Mouse (Mus musculus) myocyte (in vitro differentiated cells): ENCODE measurements at regions not wholly inside any gene's neighbourhood (a gene's known extent, or its start where the extent isn't known, plus 50 kb on each side); places are given as distances from the start of the nearest gene placed in this dataset.

ENCODE experiments used
- H3K27me3 ChIP-seq: one replicate; pipeline ENCODE4 v1.6.1; 2011; ENCODE audit not compliant: control insufficient read depth, insufficient read depth, insufficient read length
- H3K36me3 ChIP-seq: one replicate; pipeline ENCODE4 v1.6.1; 2011; ENCODE audit not compliant: control insufficient read depth, insufficient read depth
- H3K4me2 ChIP-seq: one replicate; pipeline ENCODE4 v1.6.1; 2011; ENCODE audit warnings: low read depth, control low read depth
- H3K4me3 ChIP-seq: one replicate; pipeline ENCODE4 v1.5.1; 2011; ENCODE audit warnings: mild to moderate bottlenecking, control low read depth, moderate library complexity
- H3K79me2 ChIP-seq: one replicate; pipeline ENCODE4 v1.6.1; 2011; ENCODE audit not compliant: control insufficient read depth, insufficient read depth
- H3ac ChIP-seq: one replicate; pipeline ENCODE4 v1.6.1; 2011; ENCODE audit not compliant: control insufficient read depth, insufficient read length
- CEBPB ChIP-seq: IDR thresholded peaks from 2 replicates; pipeline ENCODE4 v1.6.1; 2011; ENCODE audit warnings: mild to moderate bottlenecking, moderate library complexity; ENCODE audit not compliant: poor library complexity, insufficient read depth, severe bottlenecking
- E2F4 ChIP-seq: IDR thresholded peaks from one replicate; pipeline ENCODE4 v1.6.1; 2011; ENCODE audit warnings: mild to moderate bottlenecking, control low read depth, moderate library complexity; ENCODE audit not compliant: insufficient read depth
- MAX ChIP-seq: IDR thresholded peaks from one replicate; pipeline ENCODE4 v1.6.1; 2011; ENCODE audit warnings: low read depth, mild to moderate bottlenecking, control low read depth
- MYOD1 ChIP-seq, 3 experiments: IDR thresholded peaks; one replicate each; pipeline ENCODE4 v1.6.1; 2011; ENCODE audit warnings: control low read depth in 2 of 3, low read depth in 2 of 3, mild to moderate bottlenecking in 2 of 3, moderate library complexity in 1 of 3; ENCODE audit not compliant: insufficient read length in 2 of 3, control insufficient read depth in 1 of 3
- MYOG ChIP-seq, 3 experiments: IDR thresholded peaks; one replicate each; pipeline ENCODE4 v1.6.1; 2011; ENCODE audit warnings: control low read depth in 2 of 3, low read depth in 2 of 3, mild to moderate bottlenecking in 2 of 3; ENCODE audit not compliant: insufficient read length in 2 of 3, control insufficient read depth in 1 of 3, insufficient read depth in 1 of 3
- POLR2A ChIP-seq: IDR thresholded peaks from one replicate; pipeline ENCODE4 v1.6.1; 2011; ENCODE audit warnings: low read depth, mild to moderate bottlenecking, control low read depth, moderate library complexity; ENCODE audit not compliant: insufficient read length
- POLR2AphosphoS2 ChIP-seq: IDR thresholded peaks from one replicate; pipeline ENCODE4 v1.6.1; 2011; ENCODE audit warnings: low read depth, control low read depth; ENCODE audit not compliant: insufficient read length
- REST ChIP-seq: IDR thresholded peaks from one replicate; pipeline ENCODE4 v1.6.1; 2011; ENCODE audit warnings: mild to moderate bottlenecking, control low read depth, moderate library complexity; ENCODE audit not compliant: insufficient read depth, insufficient read length
- SRF ChIP-seq: IDR thresholded peaks from one replicate; pipeline ENCODE4 v1.6.1; 2011; ENCODE audit warnings: low read depth; ENCODE audit not compliant: control insufficient read depth, insufficient read length
- TCF12 ChIP-seq: IDR thresholded peaks from one replicate; pipeline ENCODE4 v1.6.1; 2011; ENCODE audit warnings: mild to moderate bottlenecking, control low read depth; ENCODE audit not compliant: poor library complexity, insufficient read depth, severe bottlenecking
- TCF3 ChIP-seq: IDR thresholded peaks from one replicate; pipeline ENCODE4 v1.6.1; 2011; ENCODE audit warnings: low read depth, control low read depth; ENCODE audit not compliant: insufficient read length
- USF1 ChIP-seq: IDR thresholded peaks from one replicate; pipeline ENCODE4 v1.6.1; 2011; ENCODE audit warnings: low read depth, mild to moderate bottlenecking, control low read depth, moderate library complexity

DNA sequence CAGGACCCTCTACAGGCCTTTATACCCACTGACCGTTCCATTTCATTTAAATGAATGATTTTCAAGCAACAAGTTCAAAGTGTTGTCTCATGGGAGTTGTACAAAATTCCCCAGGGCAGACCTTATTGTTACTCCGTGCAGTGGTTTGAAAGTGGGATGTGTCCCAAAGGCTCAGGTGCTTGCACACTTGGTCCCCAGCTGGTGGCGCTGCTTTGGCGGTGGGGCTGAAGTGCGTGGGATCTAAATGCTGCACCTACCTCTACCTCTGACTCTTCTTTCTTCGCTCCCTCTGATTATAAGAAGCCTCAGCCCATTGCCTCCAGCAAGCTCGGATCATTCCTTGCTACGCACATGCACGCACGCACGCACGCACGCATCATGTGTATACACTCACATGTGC lies 131.0 kb upstream of the Cops8 start:
- Histone ChIP-seq H3K4me3 (no peak overlapping the region), H3K27me3 (no peaks in the 10 kb centered on the region), H3ac (no peak overlapping the region), H3K4me2 (no peak overlapping the region), H3K36me3 (no peaks in the 10 kb centered on the region), H3K79me2 (no peaks in the 10 kb centered on the region)
- TF ChIP-seq USF1 (no peak), TCF3 (no peak), E2F4 (no peak), POLR2A (no peak), MYOD1 (IDR thresholded peaks at IDR 0.05; ENCODE audit: control insufficient read depth in 1 of 3, insufficient read length in 2 of 3, low read depth in 2 of 3) (no peak), MYOG (IDR thresholded peaks at IDR 0.05; ENCODE audit: control insufficient read depth in 1 of 3, insufficient read depth in 1 of 3, insufficient read length in 2 of 3, low read depth in 2 of 3) (no peak), POLR2AphosphoS2 (no peak), SRF (no peak), REST (no peak), MAX (no peak), TCF12 (no peak), CEBPB (no peak)

DNA sequence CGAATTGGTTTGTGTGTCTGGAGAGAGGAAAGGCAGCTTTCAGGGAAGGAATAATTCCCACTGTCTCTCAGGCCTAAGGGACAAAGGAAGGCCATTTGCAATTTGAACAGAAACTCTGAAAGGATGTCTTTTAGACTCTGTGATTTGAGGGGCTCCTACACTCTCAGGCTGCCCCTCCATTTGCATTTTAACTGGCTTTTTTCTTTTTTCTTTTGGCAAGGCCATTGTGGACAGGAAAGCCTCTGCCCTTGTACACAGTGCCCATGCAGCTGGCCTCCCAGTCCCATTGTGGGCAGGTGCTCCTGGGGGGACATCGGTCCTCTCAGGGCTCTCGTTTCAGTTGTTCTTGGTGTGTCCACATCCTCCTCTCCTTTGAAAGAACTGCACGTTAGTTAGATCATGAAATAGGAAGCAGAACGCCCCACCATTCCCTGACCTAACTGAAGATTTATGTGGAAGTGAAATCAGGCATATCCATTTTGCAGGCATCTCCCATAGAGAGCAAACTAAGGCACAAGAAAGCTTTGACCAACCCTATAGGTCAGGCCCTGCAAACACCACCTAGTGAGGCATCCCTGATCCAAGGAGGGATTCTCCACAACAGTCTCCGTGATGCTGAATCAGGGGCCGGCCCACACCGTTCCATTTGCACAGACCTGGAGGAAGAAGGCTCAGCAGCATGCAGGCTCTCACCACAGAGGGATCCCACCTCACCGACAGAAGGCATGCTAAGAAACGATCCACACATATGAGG lies 127.5 kb upstream of the Cops8 start:
- Histone ChIP-seq H3K4me2 (no peak overlapping the region), H3K79me2 (no peaks in the 10 kb centered on the region), H3ac (no peak overlapping the region), H3K27me3 (no peaks in the 10 kb centered on the region), H3K4me3 (no peak overlapping the region), H3K36me3 (no peaks in the 10 kb centered on the region)
- no peak for TF ChIP-seq SRF
- TF ChIP-seq POLR2AphosphoS2: no peak
- TF ChIP-seq POLR2A: no peak
- TF ChIP-seq E2F4: no peak
- TF ChIP-seq USF1: no peak
- TF ChIP-seq MYOD1 (IDR thresholded peaks at IDR 0.05; ENCODE audit: control insufficient read depth in 1 of 3, insufficient read length in 2 of 3, low read depth in 2 of 3): no peak
- TF ChIP-seq MAX: no peak
- TF ChIP-seq REST: no peak
- no peak for TF ChIP-seq TCF3
- no peak for TF ChIP-seq TCF12
- TF ChIP-seq CEBPB: no peak
- TF ChIP-seq MYOG (IDR thresholded peaks at IDR 0.05; ENCODE audit: control insufficient read depth in 1 of 3, insufficient read depth in 1 of 3, insufficient read length in 2 of 3, low read depth in 2 of 3): no peak

DNA sequence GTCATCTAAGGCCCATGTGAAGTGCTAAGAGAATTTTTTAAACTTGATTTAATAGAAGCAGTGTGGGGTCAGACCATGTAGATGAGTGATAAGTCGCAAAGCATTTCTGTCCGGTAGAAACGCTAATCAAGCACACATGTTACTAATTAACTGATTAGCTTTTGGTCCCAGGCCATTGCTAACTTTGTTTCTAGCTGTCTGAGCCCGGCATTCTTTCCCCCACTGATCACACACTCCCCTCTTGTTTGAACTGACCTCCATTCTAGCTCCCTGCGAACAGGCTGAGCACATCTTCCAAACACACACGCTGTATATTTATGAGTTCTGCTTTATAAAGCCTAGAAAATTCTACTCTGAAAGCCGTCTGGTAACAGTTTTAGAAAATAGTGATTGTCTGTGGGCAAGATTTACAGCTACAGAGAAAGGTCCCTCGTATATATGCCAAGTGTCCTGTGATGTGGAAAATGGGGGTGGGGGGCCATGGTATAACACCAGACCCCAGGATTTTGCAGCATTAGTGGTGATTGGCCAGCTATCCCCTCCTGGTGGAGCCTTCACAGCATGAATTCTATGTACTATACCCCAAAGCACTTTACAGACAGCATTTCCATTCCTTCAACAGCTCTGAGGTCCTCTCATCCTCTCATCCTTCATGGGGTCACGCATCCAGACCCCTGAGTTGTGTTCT lies 126.1 kb upstream of the Cops8 start:
- no peak for TF ChIP-seq POLR2A
- no peak for TF ChIP-seq USF1
- no peak for TF ChIP-seq TCF12
- TF ChIP-seq CEBPB: no peak
- TF ChIP-seq POLR2AphosphoS2: no peak
- no peak for TF ChIP-seq REST
- TF ChIP-seq E2F4: no peak
- TF ChIP-seq MYOD1 (IDR thresholded peaks at IDR 0.05; ENCODE audit: control insufficient read depth in 1 of 3, insufficient read length in 2 of 3, low read depth in 2 of 3): no peak
- no peak for TF ChIP-seq TCF3
- Histone ChIP-seq H3K4me3 (no peak overlapping the region), H3K4me2 (no peak overlapping the region), H3K27me3 (no peaks in the 10 kb centered on the region), H3K79me2 (no peaks in the 10 kb centered on the region), H3ac (no peak overlapping the region), H3K36me3 (no peaks in the 10 kb centered on the region)

DNA sequence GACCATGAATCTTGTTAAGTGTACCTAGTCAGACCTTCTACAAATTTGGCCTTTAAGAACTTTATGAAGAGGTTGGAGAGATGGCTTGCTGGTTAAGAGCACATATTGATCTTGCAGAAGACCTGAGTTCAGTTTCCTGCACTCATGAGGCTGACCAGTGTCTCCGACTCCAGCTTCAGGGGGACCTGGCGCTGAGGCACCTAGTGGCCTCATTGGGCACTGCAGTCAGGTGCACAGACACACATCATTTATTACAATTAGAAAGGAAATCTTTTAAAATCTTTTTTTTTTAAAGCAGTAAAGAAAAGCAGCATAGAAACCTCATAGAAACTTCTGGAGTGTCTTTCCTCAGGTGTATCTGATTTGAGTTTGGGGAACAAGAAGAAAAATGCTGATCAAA lies 123.9 kb upstream of the Cops8 start:
- no peaks in the 10 kb centered on the region for H3K27me3 ChIP-seq
- H3K4me2 ChIP-seq: no peak overlapping the region
- no peaks in the 10 kb centered on the region for H3K79me2 ChIP-seq
- TF ChIP-seq MYOG (IDR thresholded peaks at IDR 0.05; ENCODE audit: control insufficient read depth in 1 of 3, insufficient read depth in 1 of 3, insufficient read length in 2 of 3, low read depth in 2 of 3) (no peak), REST (no peak), TCF12 (no peak), SRF (no peak), TCF3 (no peak)
- no peaks in the 10 kb centered on the region for H3K36me3 ChIP-seq
- no peak overlapping the region for H3ac ChIP-seq
- H3K4me3 ChIP-seq: no peak overlapping the region
